ENCODE assay signal across 8 mouse cellular contexts in the genomic region with DNA sequence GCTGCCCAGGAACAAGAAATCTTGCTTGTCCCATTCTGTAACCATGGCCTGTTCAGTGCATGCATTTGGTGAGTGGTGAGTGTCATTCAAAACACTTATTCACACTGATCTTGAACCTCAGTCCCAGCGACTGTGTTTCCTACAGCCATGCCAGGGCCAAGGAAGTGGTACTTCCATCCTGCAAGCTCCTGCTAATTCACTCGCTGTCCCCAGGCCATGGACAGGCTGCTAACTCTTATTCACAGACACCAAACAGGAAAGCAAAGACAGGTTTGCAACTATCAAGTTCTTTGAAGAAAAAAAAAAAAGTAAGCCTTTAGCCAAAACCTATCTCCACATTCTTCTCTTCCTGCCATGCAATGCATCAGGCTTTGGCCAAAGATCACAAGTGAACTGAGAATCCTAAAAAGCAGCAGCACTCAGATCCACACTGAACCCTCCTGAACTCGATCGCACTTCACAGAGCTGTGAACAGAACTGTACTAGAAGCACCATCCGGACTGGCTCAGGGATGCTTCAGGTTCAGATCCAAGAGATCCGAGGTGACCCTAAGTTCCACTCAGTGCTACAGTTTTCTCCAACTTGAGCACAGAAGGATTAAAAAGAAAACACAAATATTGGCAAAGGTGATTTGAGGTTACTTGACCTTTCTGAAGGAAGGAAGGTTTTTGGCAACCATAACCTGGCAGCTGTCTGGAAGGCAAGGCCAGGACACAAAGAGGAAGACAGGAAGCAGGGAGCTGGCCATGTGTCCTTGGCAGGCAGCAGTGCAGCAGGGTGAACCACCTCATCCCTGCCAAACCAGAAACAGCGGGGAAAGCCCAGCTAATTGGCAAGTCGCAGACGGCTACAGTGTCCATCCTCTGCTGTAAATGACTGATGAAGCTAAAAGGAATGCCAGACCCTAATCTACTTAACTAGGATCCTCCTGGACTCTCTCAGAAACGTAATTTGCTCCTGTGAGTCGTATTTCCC.
DNase-seq lines count a peak whose midpoint lies in the region; ATAC-seq lines count a peak whose summit lies in the region.

No protein-coding gene starts in this region.

- peak overlapping the region; percentile 9; the same call in 1 of the 2 replicates for H3K27ac ChIP-seq in kidney, embryonic 14.5 days (ENCODE audit: low read depth, low read length)
- peak overlapping the region; percentile 39; the same call in 1 of the 2 replicates for H3K27ac ChIP-seq in midbrain, embryonic 15.5 days

- H3K4me2 ChIP-seq in kidney, embryonic 14.5 days (replicated peaks; ENCODE audit: low read depth, low read length): no peak overlapping the region
- no peak overlapping the region for H3K4me2 ChIP-seq in midbrain, embryonic 15.5 days

- H3K4me3 ChIP-seq in kidney, embryonic 14.5 days (ENCODE audit: low read length): no peak overlapping the region
- H3K4me3 ChIP-seq in midbrain, embryonic 15.5 days: no peak overlapping the region

- no peaks in the 10 kb centered on the region for H3K9me3 ChIP-seq in kidney, embryonic 14.5 days (ENCODE audit: control insufficient read depth, low read length)
- H3K9me3 ChIP-seq in midbrain, embryonic 15.5 days: no peaks in the 10 kb centered on the region

- no peak overlapping the region for H3K9ac ChIP-seq in kidney, embryonic 14.5 days (ENCODE audit: low read depth, low read length)
- no peak overlapping the region for H3K9ac ChIP-seq in midbrain, embryonic 15.5 days

- no peaks in the 10 kb centered on the region for H3K27me3 ChIP-seq in kidney, embryonic 14.5 days (ENCODE audit: control insufficient read depth, insufficient read depth, low read length)
- no peaks in the 10 kb centered on the region for H3K27me3 ChIP-seq in midbrain, embryonic 15.5 days (replicated peaks)

- no peaks in the 10 kb centered on the region for H3K36me3 ChIP-seq in kidney, embryonic 14.5 days (ENCODE audit: control insufficient read depth, insufficient read depth, low read length)
- no peaks in the 10 kb centered on the region for H3K36me3 ChIP-seq in midbrain, embryonic 15.5 days (replicated peaks)

- DNase-seq in urinary bladder, postnatal 14 days (ENCODE audit: low spot score): peak; percentile 62
- DNase-seq in urinary bladder, adult 18-20 months (ENCODE audit: low spot score in 2 of 2): no peak
- peak; percentile 89 to 91 for DNase-seq in cerebellum, postnatal 25 days
- DNase-seq in heart, adult 8-10 months (ENCODE audit: low spot score): peak; percentile 83
- DNase-seq in left cerebral cortex, postnatal 36 days (ENCODE audit: low spot score in 2 of 2): no peak

- no peak for ATAC-seq in kidney, embryonic 14.5 days (ENCODE audit: low FRiP score, low TSS enrichment)
- peak; percentile 69 for ATAC-seq in midbrain, embryonic 15.5 days (replicated peaks)
- ATAC-seq in erythroid progenitor cell, adult 5-6 weeks (replicated peaks; ENCODE audit: low FRiP score, poor library complexity, severe bottlenecking): no peak

- peaks cover 9% of the 10 kb centered on the region; the same call in 1 of the 2 replicates for H3K4me1 ChIP-seq in kidney, embryonic 14.5 days (ENCODE audit: control insufficient read depth, insufficient read depth, low read length)
- peaks cover 31% of the 10 kb centered on the region for H3K4me1 ChIP-seq in midbrain, embryonic 15.5 days

- intact Hi-C loops in left cerebral cortex, postnatal 36 days (cut with DNase I): no loop called here

- WGBS in kidney, embryonic 14.5 days: 54% methylated on average over 11 of the region's 11 CpGs
- WGBS in midbrain, embryonic 15.5 days: 49% methylated on average over 11 of the region's 11 CpGs

Comparison
In these comparisons a context has a peak if more than half of its experiments do, and no peak if none do; other contexts are left out.
1. DNase-seq: peak in urinary bladder, postnatal 14 days (single experiment), cerebellum, postnatal 25 days (2 of 2) and heart, adult 8-10 months (single experiment); none in urinary bladder, adult 18-20 months (0 of 2) and left cerebral cortex, postnatal 36 days (0 of 2).